10 mouse cellular contexts compared by ENCODE assay signal in the genomic region with DNA sequence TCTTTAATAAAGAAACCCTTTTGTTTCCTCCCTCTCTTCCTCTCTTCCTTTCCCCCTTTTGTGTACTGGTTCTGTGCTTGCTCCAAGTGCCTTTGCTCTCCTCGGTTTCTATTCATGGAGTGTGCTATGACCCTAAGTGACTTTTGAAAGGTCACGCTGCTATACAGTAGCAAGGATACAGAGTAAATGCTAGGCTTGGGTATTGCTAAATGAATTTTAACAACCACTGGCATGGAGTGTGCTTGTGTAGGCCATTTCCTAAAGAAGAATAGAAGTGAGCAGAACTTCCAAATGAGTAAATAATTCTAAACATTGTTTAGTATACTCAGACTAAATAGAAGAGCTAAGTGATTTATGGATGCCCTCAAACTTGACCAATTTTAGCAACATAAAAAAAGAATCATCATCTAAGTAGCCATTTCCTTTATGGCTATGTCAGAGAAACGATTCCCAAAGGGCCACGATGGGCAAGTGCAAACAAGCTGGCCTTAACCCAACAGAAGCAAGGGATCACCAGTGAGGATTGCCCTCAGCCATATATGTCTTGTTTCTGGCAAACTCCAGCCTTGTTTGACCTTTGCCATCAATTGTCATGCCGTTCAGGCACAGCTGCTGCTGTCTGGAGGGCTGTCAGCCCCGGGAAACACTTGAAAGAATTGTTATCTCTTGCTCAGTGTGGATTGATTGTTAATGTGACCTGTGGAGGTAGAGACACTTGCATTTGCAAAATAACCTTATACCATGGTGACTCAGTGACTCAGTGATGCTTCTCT. TPM values are rescaled to one million over a fixed set of nuclear protein-coding genes. Genes with fewer than 3 reads are reported as not detected.
A peak's percentile ranks its signal among the peaks of the same experiment; 100 is the strongest.
DNase-seq lines count a peak whose midpoint lies in the region; TF ChIP-seq lines count a peak whose summit lies in the region.
"Had no signal": no experiment of that assay in that cellular context is flagged by ENCODE, and none has a peak within 500 bp of the region (broad histone marks: within the 10 kb centered on the region; RNA-seq: fewer than 3 reads in every experiment).

No protein-coding gene starts in this region.

- peaks cover 2% of the 10 kb centered on the region for H3K4me1 ChIP-seq in ES-Bruce4 (ENCODE audit: control insufficient read depth, insufficient read depth, low read length)
- H3K4me1 ChIP-seq: liver, embryonic 13.5 days had no signal

- TF ChIP-seq POLR2A in ES-Bruce4 (IDR thresholded peaks at IDR 0.05; ENCODE audit: insufficient read depth, low read length): no peak

- peak; percentile 92 for DNase-seq in heart, adult 11 months
- DNase-seq in heart, postnatal 25 days (ENCODE audit: low spot score): no peak
- peak; percentile 32 for DNase-seq in embryo, embryonic 9.5 days (ENCODE audit: extremely low spot score)
- DNase-seq in kidney, adult 8-10 months: peak; percentile 1 to 14
- DNase-seq in c-Kit-positive CD71-positive TER-119-positive erythroid progenitor cells, embryonic 14.5 days (ENCODE audit: low spot score): no peak
- DNase-seq in gastrocnemius, postnatal 10 days: no peak
- DNase-seq in layer of hippocampus, postnatal 25 days (ENCODE audit: extremely low spot score in 1 of 2, low spot score in 1 of 2): no peak
- DNase-seq: liver, embryonic 13.5 days had no signal

- no peak for TF ChIP-seq CTCF in ES-Bruce4 (IDR thresholded peaks at IDR 0.05; ENCODE audit: low read depth, low read length)

- H3K36me3 ChIP-seq in ES-Bruce4 (ENCODE audit: control insufficient read depth, insufficient read depth, low read length, poor library complexity, severe bottlenecking): no peaks in the 10 kb centered on the region
- H3K36me3 ChIP-seq: liver, embryonic 13.5 days had no signal

- TF ChIP-seq EP300 in ES-Bruce4 (IDR thresholded peaks at IDR 0.05; ENCODE audit: insufficient read depth, low read depth, low read length): 0 out of 2 replicates have a peak, but pooled peaks have one; percentile 33

- H3K9me3 ChIP-seq in ES-Bruce4 (replicated peaks; ENCODE audit: control insufficient read depth, insufficient read depth, low read length, poor library complexity, severe bottlenecking): no peaks in the 10 kb centered on the region
- H3K9me3 ChIP-seq: liver, embryonic 13.5 days had no signal

- no peak overlapping the region for H3K27ac ChIP-seq in ES-Bruce4 (ENCODE audit: insufficient read depth, low read length)
- H3K27ac ChIP-seq: hindbrain, postnatal 0 days; liver, embryonic 13.5 days had no signal

- no peak overlapping the region for H3K9ac ChIP-seq in ES-Bruce4 (ENCODE audit: low read depth, poor library complexity, severe bottlenecking)
- H3K9ac ChIP-seq: liver, embryonic 13.5 days had no signal

- no peak overlapping the region for H3K4me3 ChIP-seq in ES-Bruce4 (ENCODE audit: low read depth, low read length)
- H3K4me3 ChIP-seq: liver, embryonic 13.5 days had no signal

- intact Hi-C loops in heart, postnatal 25 days (cut with DNase I): no loop called here

- H3K27me3 ChIP-seq in ES-Bruce4 (ENCODE audit: control insufficient read depth, insufficient read depth, low read length, poor library complexity, severe bottlenecking): no peaks in the 10 kb centered on the region; the same call in 1 of the 2 replicates
- H3K27me3 ChIP-seq: liver, embryonic 13.5 days had no signal

RNA-seq across cellular contexts. Expression of gene Ddx60, which starts 58.0 kb away (rescaled TPM):
- 1 to 10 TPM; 1.3 to 2.1 TPM for total RNA-seq in heart, postnatal 25 days (2021)
- 1.3 and 1.5 TPM in 2 replicates for polyA plus RNA-seq in ES-Bruce4 (2011; ENCODE audit: insufficient read depth, insufficient read length, low read depth, missing spikeins)
- total RNA-seq in gastrocnemius, postnatal 10 days (2021): 1 to 10 TPM in 1 of 2 experiments, under 1 TPM in 1; 0.49 to 1.2 TPM
- under 1 TPM; 0.26 to 0.49 TPM for total RNA-seq in layer of hippocampus, postnatal 25 days (2021)

Comparison
In these comparisons a context has a peak if more than half of its experiments do, and no peak if none do; other contexts are left out.
1. DNase-seq: peak in heart, adult 11 months (single experiment), embryo, embryonic 9.5 days (single experiment) and kidney, adult 8-10 months (2 of 2); none in heart, postnatal 25 days (single experiment), c-Kit-positive CD71-positive TER-119-positive erythroid progenitor cells, embryonic 14.5 days (single experiment), gastrocnemius, postnatal 10 days (single experiment) and layer of hippocampus, postnatal 25 days (0 of 2).